Mouse (Mus musculus) bone marrow macrophage, adult 2 months (primary cell): Measurements from ENCODE around the gene Cdkn3.

ENCODE experiments used
- CTCF ChIP-seq: IDR thresholded peaks from 2 replicates; pipeline ENCODE4 v1.5.1; 2012; ENCODE audit warnings: low read depth, mild to moderate bottlenecking, low read length, moderate library complexity
- POLR2A ChIP-seq: IDR thresholded peaks from 2 replicates; pipeline ENCODE4 v1.6.1; 2012; ENCODE audit warnings: mild to moderate bottlenecking, low read depth, low read length, borderline replicate concordance

DNA sequence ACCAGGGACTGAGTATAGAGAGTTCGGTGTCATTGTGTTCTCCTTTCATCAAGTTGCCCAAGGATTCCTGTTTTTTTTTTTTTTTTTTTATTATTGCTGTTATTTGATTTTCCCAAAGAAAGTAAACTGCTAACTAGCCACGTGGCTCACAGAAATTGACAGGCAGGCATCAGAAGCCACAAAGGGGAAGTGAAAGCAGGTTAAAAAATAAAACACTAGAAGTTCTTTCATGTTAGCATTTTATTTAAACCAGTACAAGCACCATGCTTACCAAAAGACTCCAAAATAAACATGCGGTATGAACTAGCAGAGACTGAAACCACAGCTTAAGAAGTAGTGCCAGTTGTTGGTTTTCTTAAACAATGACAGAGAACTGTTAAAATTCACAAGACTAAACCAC, 47.6 kb downstream of the Cdkn3 start:
- TF ChIP-seq POLR2A (no peak), CTCF (no peak)
